Mouse (Mus musculus) heart, postnatal 0 days (tissue): Measurements from ENCODE around the gene Hoxc13. TPM values are rescaled to one million over a fixed set of nuclear protein-coding genes. Genes with fewer than 3 reads are reported as not detected.

Experiments
- ATAC-seq: fragments of 200-750 bp; cut with Nextera tagmentation; 2 replicates; pipeline ENCODE4 v1.8.0; 2017; ENCODE audit warnings: low read depth, moderate number of reproducible peaks, moderate library complexity; ENCODE audit not compliant: insufficient read depth
- DNase-seq: peaks from one replicate; pipeline ENCODE4 v3.0.0-alpha.2; 2016; ENCODE audit warnings: low spot score
- H3K27ac ChIP-seq: fragments of 300-500 bp; sonication (generic); 2 replicates; pipeline ENCODE4 v1.5.1; 2014; ENCODE audit warnings: low read depth, mild to moderate bottlenecking
- H3K27me3 ChIP-seq: fragments of 300-500 bp; sonication (generic); 2 replicates; pipeline ENCODE4 v1.6.1; 2014; ENCODE audit warnings: low read length, mixed read lengths; ENCODE audit not compliant: control insufficient read depth, insufficient read depth
- H3K36me3 ChIP-seq: fragments of 300-500 bp; sonication (generic); replicated peaks from 2 replicates; pipeline ENCODE4 v1.6.1; 2014; ENCODE audit warnings: low read length, mixed read lengths; ENCODE audit not compliant: control insufficient read depth, insufficient read depth
- H3K4me1 ChIP-seq: fragments of 300-500 bp; sonication (generic); 2 replicates; pipeline ENCODE4 v1.6.1; 2014; ENCODE audit warnings: antibody characterized with exemption; ENCODE audit not compliant: control insufficient read depth, insufficient read depth
- H3K4me2 ChIP-seq: fragments of 300-500 bp; sonication (generic); 2 replicates; pipeline ENCODE4 v1.6.1; 2014; ENCODE audit warnings: low read depth, mild to moderate bottlenecking, low read length, moderate library complexity
- H3K4me3 ChIP-seq: fragments of 300-500 bp; sonication (generic); 2 replicates; pipeline ENCODE4 v1.5.1; 2014; ENCODE audit warnings: low read depth, low read length
- H3K9ac ChIP-seq: fragments of 300-500 bp; sonication (generic); replicated peaks from 2 replicates; pipeline ENCODE4 v1.6.1; 2014; ENCODE audit warnings: low read depth, low read length, mixed read lengths
- H3K9me3 ChIP-seq: fragments of 300-500 bp; sonication (generic); replicated peaks from 2 replicates; pipeline ENCODE4 v1.6.1; 2016; ENCODE audit warnings: low read length; ENCODE audit not compliant: control insufficient read depth
- CTCF ChIP-seq: IDR thresholded peaks from 2 replicates; pipeline ENCODE4 v1.5.1; 2016; ENCODE audit warnings: antibody characterized with exemption, control low read depth, low read depth
- EP300 ChIP-seq: IDR thresholded peaks from 2 replicates; pipeline ENCODE4 v1.6.1; 2016; ENCODE audit warnings: antibody characterized with exemption, low read depth
- WGBS: fragments of 180-500 bp; shearing (Covaris S2); extraction: QIAGEN DNeasy Blood & Tissue Kit; methylation state at CpG from one replicate; pipeline ENCODE4 v1.1.7; 2014; 5-methylcytosine and 5-hydroxymethylcytosine counted together
- polyA plus RNA-seq: library from polyadenylated mRNA; unstranded; fragments of >200 nt; fragmentation: Nextera tagmentation; extraction: Ambion mirVana; gene quantifications from 2 replicates; pipeline ENCODE4 v1.2.1, GENCODE M21; 2015
- total RNA-seq: library from RNA; depleted of rRNA; stranded (reverse); fragments of >200 nt; gene quantifications from 2 replicates; pipeline ENCODE4 v1.2.3, GENCODE M21; 2014; ENCODE audit warnings: low replicate concordance

Gene Hoxc13
- total and polyA plus RNA-seq, 2 experiments from 2014 or later = not detected

- no peaks in the 10 kb centered on the region for H3K36me3 ChIP-seq
- peaks cover 100% of the 10 kb centered on the region for H3K27me3 ChIP-seq
- no peak for ATAC-seq
- H3K9me3 ChIP-seq = no peaks in the 10 kb centered on the region
- H3K27ac ChIP-seq = no peak overlapping the region
- no peak overlapping the region for H3K4me3 ChIP-seq
- TF ChIP-seq EP300 = no peak
- no peak for TF ChIP-seq CTCF
- no peak overlapping the region for H3K4me2 ChIP-seq
- WGBS = 11% methylated on average over 2 of the region's 2 CpGs
- H3K9ac ChIP-seq = no peak overlapping the region
- no peaks in the 10 kb centered on the region for H3K4me1 ChIP-seq
- no peak for DNase-seq
Measured at GRCm38 (mm10) chr15:102948842-102949241, 27.9 kb downstream of the Hoxc13 start.

- Histone ChIP-seq H3K4me3 (no peak overlapping the region), H3K4me2 (no peak overlapping the region), H3K9me3 (no peaks in the 10 kb centered on the region), H3K36me3 (no peaks in the 10 kb centered on the region), H3K27me3 (peaks cover 100% of the 10 kb centered on the region), H3K9ac (no peak overlapping the region), H3K27ac (no peak overlapping the region), H3K4me1 (no peaks in the 10 kb centered on the region)
- no peak for ATAC-seq
- DNase-seq = no peak
- 2% methylated on average over 20 of the region's 20 CpGs for WGBS
- TF ChIP-seq CTCF = no peak
- TF ChIP-seq EP300 = no peak
Measured at GRCm38 (mm10) chr15:102949696-102950095, 28.8 kb downstream of the Hoxc13 start.

GRCm38 (mm10) chr15:102950877-102951276 lies 30.0 kb downstream of the Hoxc13 start:
- 12% methylated on average over 2 of the region's 2 CpGs for WGBS
- no peak overlapping the region for H3K27ac ChIP-seq
- H3K4me3 ChIP-seq = no peak overlapping the region
- H3K4me1 ChIP-seq = no peaks in the 10 kb centered on the region
- H3K27me3 ChIP-seq = peaks cover 99% of the 10 kb centered on the region
- H3K36me3 ChIP-seq = no peaks in the 10 kb centered on the region
- DNase-seq (no peak), ATAC-seq (no peak)
- no peak overlapping the region for H3K9ac ChIP-seq
- H3K4me2 ChIP-seq = no peak overlapping the region
- no peaks in the 10 kb centered on the region for H3K9me3 ChIP-seq
- TF ChIP-seq CTCF = no peak

GRCm38 (mm10) chr15:102953561-102953960 lies 32.7 kb downstream of the Hoxc13 start:
- no peak overlapping the region for H3K4me3 ChIP-seq
- ATAC-seq = no peak
- no peaks in the 10 kb centered on the region for H3K36me3 ChIP-seq
- H3K9me3 ChIP-seq = no peaks in the 10 kb centered on the region
- DNase-seq = no peak
- no peak overlapping the region for H3K4me2 ChIP-seq
- H3K27me3 ChIP-seq = peaks cover 99% of the 10 kb centered on the region
- TF ChIP-seq CTCF (no peak), EP300 (no peak)
- no peaks in the 10 kb centered on the region for H3K4me1 ChIP-seq
- 15% methylated on average over 6 of the region's 6 CpGs for WGBS
- H3K9ac ChIP-seq = no peak overlapping the region
- H3K27ac ChIP-seq = no peak overlapping the region

GRCm38 (mm10) chr15:102954192-102955006 lies 33.5 kb downstream of the Hoxc13 start, which contains the start of gene Hoxc11:
TSS of gene Hoxc11 (plus strand) at chr15:102954427.
- Histone ChIP-seq H3K27ac (no peak within 1 kb of the TSS), H3K9ac (no peak within 1 kb of the TSS), H3K4me1 (no peaks in the 10 kb centered on the region), H3K4me3 (no peak within 1 kb of the TSS), H3K27me3 (peaks cover 98% of the 10 kb centered on the region), H3K36me3 (no peaks in the 10 kb centered on the region), H3K4me2 (no peak within 1 kb of the TSS), H3K9me3 (no peaks in the 10 kb centered on the region)
- ATAC-seq (no peak), DNase-seq (no peak)
- TF ChIP-seq EP300 = no peak
- no peak for TF ChIP-seq CTCF
- 1% methylated on average over 55 of the region's 57 CpGs for WGBS

- H3K4me3 ChIP-seq = no peak overlapping the region
- H3K4me1 ChIP-seq = no peaks in the 10 kb centered on the region
- H3K4me2 ChIP-seq = no peak overlapping the region
- 1% methylated on average over 22 of the region's 28 CpGs for WGBS
- no peak overlapping the region for H3K27ac ChIP-seq
- DNase-seq (no peak), ATAC-seq (no peak)
- H3K36me3 ChIP-seq = no peaks in the 10 kb centered on the region
- no peak overlapping the region for H3K9ac ChIP-seq
- no peaks in the 10 kb centered on the region for H3K9me3 ChIP-seq
- TF ChIP-seq CTCF (no peak), EP300 (no peak)
- peaks cover 98% of the 10 kb centered on the region for H3K27me3 ChIP-seq
Measured at GRCm38 (mm10) chr15:102955007-102955382, 34.1 kb downstream of the Hoxc13 start.
